Mouse (Mus musculus): ENCODE data around the gene P2rx5.

DNA sequence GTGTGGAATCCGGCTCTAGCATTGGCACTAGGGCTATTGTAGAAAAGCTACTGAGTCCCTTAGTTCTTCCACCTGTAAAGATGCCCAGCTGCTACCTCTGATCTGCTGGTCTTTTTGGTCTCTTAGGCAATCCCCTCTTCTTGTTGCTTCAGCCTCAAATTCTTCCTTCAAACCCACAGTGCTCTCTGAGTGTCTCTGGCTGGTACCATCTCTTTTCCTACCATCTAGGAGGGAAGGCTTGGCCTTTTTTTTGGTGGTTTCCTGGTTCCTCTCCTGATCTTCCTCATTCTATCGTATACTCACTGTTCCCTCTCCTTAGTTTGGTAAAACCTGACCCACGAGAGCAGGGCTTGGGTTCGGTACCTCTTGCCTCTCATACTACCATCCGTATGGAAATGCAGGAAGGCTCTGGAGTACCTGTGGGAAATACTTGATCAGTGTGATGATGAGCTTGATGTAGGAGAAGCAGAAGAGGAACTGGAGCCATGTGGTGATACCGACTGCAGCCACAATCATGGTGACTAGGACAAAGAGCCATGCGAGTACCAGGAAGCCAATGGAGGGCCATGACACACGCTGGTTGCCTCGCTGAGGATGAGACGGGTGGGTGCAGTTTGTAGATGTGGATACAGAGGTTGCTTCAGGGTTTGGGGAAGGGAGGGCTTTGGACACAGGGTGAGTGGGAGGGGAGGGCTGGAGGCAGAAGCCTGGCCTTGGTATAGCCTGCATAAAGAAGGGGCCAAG is 25.8 kb downstream of the P2rx5 start:
- TF ChIP-seq POLR2A (IDR thresholded peaks at IDR 0.05; ENCODE audit: low read depth, low read length): no peak
- TF ChIP-seq CTCF (IDR thresholded peaks at IDR 0.05; ENCODE audit: borderline replicate concordance, insufficient read depth, low read length): no peak

Data from embryonic fibroblast, embryonic 13.5 days (primary cell).